Mouse (Mus musculus): ENCODE results near the gene Cpne5.
"Not testable (repeated sequence)": the region's sequence is repeated elsewhere in the genome, so short reads cannot be mapped to it uniquely, and the experiment has no call there.

Gene Cpne5

DNA sequence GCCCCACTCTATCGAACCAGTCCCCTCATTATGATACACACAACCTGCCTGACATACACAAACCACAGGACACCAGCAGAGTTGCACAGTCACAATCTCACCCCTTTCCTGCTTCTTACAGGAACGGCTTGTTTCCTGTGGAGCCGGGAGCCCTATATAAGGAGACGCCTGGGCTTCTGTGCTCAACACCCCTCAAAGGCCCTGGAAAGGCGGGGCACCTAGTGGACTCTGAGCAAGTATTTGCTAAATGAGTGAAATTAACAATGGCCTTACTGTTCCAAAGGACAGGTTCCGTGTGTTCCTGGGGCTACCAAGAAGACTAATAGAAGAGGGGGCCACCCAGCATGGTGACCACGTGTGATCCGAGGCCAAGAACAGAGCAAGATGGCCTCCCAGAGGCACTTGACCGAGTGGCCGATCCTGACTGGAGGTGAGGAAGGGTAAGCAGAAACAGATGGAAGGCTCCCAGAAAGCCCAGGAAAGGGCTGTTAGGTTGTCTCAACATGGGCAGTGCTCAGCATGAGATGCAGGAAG is 20.1 kb upstream of the Cpne5 start:
- in situ Hi-C loops (cut with MboI; ENCODE audit: low sequenced_read_pairs) = loop anchor here (5.0 kb wide), 1 partner anchor 114 kb away; no protein-coding TSS in a partner anchor

DNA sequence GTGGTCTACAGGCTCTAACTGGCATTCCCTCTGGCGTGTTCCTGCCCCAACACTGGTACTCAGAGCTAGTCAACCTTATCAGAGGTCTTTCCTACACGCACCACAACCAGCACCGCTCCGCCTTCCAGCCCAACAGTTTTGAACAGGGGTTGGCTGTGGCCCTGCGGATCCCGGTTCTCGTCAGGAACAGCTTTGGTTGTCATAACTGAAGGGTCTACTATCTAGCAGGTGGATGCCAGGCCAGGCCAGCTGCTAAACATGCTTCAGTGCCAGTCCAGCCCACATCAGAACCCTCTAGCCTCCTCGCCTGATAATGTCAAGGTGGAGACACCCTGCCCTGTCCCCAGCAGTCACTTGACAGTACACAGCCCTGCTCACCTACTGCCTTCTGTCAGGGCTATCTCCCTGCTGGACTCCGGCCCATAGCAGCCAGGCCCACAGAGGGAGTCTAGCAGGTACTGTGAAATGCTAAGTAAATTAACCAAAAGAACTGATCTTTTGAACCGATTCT is 19.1 kb upstream of the Cpne5 start:
- in situ Hi-C loops (cut with MboI; ENCODE audit: low sequenced_read_pairs) = loop anchor here (5.0 kb wide), 1 partner anchor 115 kb away; no protein-coding TSS in a partner anchor

- in situ Hi-C loops (cut with MboI; ENCODE audit: low sequenced_read_pairs) = loop anchor here (5.0 kb wide), 1 partner anchor 116 kb away; no protein-coding TSS in a partner anchor
Measured at GRCm38 (mm10) chr17:29256507-29256906, 18.5 kb upstream of the Cpne5 start.

DNA sequence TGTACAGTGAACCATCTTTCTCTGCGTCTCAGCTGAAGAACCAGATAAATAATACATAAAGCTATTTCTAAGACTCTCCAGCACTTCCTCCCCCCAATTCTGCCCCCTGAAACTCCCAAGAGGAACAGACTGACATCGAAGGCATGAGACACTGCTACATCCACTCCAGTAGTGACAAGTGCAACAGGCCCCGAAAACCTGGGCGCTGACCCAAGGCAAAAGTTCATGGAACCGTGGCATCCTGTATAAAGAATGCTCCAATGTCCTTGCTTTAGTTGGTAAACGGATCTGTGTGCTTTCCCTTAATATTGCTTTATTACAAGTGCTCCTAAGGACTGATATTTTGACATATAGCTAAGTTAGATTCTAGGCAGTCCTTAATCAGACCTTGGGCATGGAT is 16.8 kb upstream of the Cpne5 start:
- in situ Hi-C loops (cut with MboI; ENCODE audit: low sequenced_read_pairs) = loop anchor here (5.0 kb wide), 1 partner anchor 118 kb away; no protein-coding TSS in a partner anchor

DNA sequence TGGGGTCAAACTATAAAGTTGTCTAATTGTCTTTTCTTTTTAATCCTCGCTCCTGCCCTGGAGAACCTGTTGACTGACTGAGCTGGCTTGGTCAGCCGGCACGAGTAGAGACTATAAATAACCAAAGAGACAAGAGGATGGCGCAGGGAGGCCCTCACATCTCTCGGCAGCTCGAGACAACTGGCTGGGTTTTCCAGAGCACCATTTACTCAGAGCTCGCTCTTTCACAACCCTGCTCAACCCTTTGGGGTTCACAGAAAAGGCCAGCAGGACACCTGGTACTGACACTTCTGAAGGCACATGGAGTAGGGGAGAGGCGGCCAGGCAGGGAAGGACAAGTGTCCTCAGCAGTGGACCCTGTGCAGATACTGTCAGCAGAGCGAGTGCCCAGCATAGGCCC is 15.7 kb upstream of the Cpne5 start:
- in situ Hi-C loops (cut with MboI; ENCODE audit: low sequenced_read_pairs) = no loop called here

DNA sequence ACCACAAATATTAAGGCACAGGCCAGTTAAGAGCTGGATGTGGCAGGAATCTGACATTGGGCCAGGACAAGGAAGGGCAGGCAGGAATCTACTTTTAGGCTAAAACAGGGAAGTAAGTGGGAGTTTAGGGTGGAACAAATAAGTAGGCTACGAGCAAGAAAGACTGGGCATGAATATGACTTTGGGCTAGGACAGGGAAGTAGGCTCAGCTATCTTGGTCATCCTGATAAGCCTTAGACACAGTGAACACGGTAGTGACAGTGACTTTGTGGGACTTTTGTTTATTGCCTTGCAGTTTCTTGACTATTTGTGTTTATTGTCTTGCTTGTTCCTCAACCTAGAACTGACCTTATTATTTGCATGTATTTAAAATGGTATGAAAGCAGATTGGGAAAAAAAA is 15.3 kb upstream of the Cpne5 start:
- in situ Hi-C loops (cut with MboI; ENCODE audit: low sequenced_read_pairs) = no loop called here

DNA sequence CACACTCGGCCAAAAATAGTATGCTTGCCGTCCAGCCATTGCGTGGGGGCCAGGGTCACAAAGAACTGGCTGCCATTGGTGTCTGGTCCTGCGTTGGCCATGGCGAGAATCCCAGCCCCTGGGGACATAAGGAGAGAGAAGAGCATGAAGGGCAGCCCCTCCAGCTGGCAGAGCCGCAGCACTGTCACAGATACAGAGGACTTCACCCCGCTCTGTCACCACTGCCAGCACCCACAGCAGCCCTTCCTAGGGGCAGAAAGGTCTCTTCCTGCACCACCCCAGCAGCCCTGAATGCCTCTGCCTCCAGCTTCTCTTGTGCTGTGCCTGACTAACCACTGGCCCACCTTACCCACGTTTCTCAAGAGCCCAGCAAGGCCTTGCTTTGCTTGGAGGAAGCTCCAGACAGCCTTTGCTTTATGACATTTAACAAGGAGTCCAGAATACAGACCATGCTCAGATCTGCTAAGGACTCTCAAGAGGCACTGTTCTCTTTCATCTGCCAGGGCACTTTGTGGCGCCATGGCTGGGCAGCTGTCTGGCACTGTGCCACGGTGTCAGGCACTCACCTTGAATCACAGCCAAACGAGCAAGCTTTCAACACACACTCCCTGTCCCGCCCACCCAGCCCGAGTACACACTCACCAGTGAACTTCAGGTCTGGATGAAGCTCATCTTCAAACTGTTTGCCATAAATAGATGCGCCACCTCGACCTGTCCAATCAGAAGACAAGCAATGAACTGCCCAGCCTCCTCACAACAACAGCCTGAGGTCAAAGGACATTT is 13.8 kb upstream of the Cpne5 start:
- in situ Hi-C loops (cut with MboI; ENCODE audit: low sequenced_read_pairs) = no loop called here

DNA sequence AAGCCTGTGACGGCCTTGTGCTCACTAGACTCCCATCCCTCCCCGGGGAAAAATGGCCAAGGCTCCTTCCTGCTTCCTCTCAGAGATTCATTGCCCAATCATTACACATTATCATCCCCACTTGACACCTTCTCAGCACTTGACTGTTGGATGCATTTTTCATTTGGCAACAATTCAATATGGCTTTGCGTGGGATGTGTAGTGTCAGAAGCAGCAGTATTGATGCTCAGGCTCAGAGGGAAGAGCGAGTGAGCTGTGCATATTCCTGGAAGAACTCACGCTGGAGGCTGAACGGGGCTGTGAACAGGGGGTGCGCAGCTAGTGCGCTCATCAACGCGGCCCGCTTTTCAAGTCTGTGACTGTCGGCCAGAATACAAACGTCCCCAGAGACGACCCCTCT is 13.0 kb upstream of the Cpne5 start:
- in situ Hi-C loops (cut with MboI; ENCODE audit: low sequenced_read_pairs) = not testable (repeated sequence)

GRCm38 (mm10) chr17:29249512-29249911 is 11.5 kb upstream of the Cpne5 start:
- in situ Hi-C loops (cut with MboI; ENCODE audit: low sequenced_read_pairs) = loop anchor here (5.0 to 10.0 kb wide), 2 partner anchors 72 to 205 kb away; no protein-coding TSS in a partner anchor

GRCm38 (mm10) chr17:29247881-29248280 is 9.9 kb upstream of the Cpne5 start:
- in situ Hi-C loops (cut with MboI; ENCODE audit: low sequenced_read_pairs) = loop anchor here (5.0 to 10.0 kb wide), 2 partner anchors 71 to 203 kb away; no protein-coding TSS in a partner anchor

DNA sequence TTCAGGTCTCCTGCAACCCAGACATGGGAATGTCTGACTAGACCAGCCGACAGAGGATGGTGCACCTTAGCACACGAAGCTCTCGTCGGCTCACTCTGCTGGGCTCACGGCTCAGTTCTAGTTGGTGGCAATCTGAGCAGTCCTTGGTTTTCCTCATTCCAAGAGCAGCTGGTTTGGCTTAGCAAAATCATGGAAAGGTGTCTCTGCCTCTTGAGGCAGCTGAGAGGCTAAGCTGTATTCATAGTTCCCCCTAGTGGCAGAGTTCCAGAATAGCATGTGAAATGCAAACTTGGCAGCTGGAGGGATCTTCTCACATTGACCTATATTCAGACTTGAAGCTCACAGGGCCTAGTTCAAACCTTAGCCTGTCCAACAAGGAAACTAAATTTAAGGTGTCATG is 8.6 kb upstream of the Cpne5 start:
- in situ Hi-C loops (cut with MboI; ENCODE audit: low sequenced_read_pairs) = loop anchor here (5.0 to 10.0 kb wide), 2 partner anchors 69 to 202 kb away; no protein-coding TSS in a partner anchor

- in situ Hi-C loops (cut with MboI; ENCODE audit: low sequenced_read_pairs) = loop anchor here (5.0 to 10.0 kb wide), 2 partner anchors 68 to 201 kb away; no protein-coding TSS in a partner anchor
Measured at GRCm38 (mm10) chr17:29245725-29246124, 7.8 kb upstream of the Cpne5 start.

DNA sequence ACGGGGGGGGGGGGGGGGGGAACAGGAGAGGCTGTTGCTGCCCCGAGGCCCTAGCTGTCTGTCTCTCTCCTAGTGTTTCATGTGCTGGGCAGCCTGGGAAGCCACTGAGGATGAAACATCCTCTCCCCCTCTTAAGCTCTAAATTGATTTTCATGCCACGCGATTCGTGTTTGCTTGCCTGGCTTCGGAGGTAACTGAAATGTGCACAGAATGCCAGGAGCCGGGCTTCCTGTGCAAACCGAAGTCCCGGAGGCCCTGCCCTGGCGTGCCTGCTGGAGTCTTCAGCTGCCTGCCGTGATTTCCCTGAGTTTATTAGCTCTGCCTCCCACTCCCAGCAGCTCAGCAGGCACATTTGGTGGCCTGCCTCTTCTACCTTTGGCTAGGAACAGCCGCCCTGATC is 6.9 kb upstream of the Cpne5 start:
- in situ Hi-C loops (cut with MboI; ENCODE audit: low sequenced_read_pairs) = loop anchor here (5.0 to 10.0 kb wide), 2 partner anchors 68 to 200 kb away; no protein-coding TSS in a partner anchor

GRCm38 (mm10) chr17:29238421-29238945 is 516 bp upstream of the Cpne5 start:
- in situ Hi-C loops (cut with MboI; ENCODE audit: low sequenced_read_pairs) = no loop called here

DNA sequence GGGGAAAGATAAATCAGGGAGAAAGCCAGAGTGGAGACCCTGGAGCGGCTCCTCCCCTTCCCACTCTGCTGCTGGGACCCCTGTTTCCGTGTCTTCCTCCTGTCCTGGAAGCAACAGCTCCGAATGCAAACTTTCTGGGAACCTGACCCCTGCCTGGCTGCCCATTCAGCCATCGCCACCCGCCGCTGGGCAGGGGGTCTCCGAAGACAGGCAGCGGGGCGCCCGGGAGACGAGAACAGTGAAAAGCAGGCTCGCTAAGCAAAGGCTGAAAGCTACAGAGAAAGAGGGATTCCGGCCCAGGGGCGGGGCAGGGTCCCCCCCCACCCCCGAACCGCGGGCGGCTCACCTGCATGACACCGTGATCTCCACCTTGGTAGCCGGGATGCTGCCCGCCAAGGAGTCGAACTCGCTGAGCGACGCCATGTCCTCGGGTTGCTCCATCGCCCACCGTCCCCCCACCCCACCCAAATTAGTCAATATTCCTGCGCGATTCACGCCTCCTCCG is 648 bp downstream of the Cpne5 start:
- in situ Hi-C loops (cut with MboI; ENCODE audit: low sequenced_read_pairs) = no loop called here

DNA sequence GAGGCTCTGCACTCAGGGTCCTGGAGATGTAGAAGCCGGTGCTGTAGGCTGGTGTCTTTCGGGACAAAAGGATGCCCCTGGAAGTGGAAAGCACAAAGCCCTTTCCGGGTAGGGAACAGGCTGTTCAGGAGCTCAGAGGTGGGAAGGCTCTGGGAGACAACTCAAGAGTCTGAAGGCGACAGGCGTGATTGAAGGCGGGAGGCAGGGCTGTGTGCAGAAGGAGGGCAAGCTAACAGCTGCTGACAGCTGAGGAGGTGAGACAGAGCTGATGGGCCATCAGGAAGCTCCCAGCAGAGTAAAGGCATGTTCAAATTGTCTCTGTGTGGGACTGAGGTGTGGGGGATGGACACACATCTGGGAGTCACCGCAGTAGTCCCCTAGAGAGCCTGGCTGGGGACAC is 1.9 kb downstream of the Cpne5 start:
- in situ Hi-C loops (cut with MboI; ENCODE audit: low sequenced_read_pairs) = no loop called here

DNA sequence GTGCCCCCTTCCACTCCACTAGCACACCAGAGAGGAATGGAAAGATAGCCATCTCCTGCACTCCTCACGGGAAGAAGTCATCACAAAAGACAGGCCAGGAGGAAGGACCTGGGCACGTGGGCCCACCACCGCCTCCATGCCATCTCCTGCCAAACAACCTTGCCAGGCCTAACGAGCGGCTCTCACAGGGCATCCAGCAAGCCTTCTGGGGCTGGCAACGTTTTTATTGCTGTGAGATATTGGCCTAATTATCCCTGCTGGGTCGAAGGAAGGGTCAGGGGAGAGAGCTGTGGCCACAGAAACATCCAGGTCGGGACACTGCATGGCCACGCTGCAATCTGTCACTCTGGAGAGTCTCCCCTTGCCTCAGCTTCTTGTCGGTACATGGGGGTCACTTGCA is 6.9 kb downstream of the Cpne5 start:
- in situ Hi-C loops (cut with MboI; ENCODE audit: low sequenced_read_pairs) = no loop called here

- in situ Hi-C loops (cut with MboI; ENCODE audit: low sequenced_read_pairs) = no loop called here
Measured at GRCm38 (mm10) chr17:29220631-29221030, 17.3 kb downstream of the Cpne5 start.

DNA sequence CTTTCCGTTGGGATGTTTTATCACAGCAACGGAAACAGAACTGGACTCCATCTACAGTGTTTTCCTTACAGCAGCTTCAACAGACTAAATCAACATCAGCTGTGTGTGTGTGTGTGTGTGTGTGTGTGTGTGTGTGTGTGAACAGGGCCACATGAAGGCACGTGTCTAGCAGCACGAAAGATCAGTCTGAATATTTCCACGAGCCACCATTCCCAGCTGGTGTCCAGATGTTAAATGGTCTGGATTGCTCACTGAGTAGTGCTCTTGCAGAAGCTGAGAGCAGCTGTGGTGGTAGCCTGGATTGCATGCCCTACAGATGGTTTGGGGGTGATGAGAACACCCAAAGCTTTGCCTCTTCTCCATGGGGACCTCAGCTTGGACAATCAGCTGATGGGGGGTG is 19.9 kb downstream of the Cpne5 start:
- in situ Hi-C loops (cut with MboI; ENCODE audit: low sequenced_read_pairs) = no loop called here

DNA sequence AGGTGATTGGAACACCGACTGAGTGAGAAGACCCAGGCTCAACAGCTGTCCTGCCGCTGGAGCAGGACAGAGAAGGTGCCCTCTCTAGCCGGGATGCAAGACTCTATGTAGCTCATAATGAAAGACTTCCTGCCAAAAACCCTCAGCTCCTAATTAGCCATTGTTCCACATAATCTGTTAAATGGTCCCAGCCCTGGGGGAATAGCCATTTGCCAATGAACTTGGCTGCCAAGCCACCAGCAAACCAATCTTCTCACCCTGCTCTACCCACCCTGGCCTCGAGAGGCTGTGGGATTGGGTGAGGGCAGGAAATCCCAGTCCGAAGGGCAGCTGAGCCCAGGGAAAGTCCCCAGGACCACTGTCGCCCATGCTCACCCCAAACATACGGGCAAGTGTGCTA is 21.9 kb downstream of the Cpne5 start:
- in situ Hi-C loops (cut with MboI; ENCODE audit: low sequenced_read_pairs) = no loop called here

- in situ Hi-C loops (cut with MboI; ENCODE audit: low sequenced_read_pairs) = no loop called here
Measured at GRCm38 (mm10) chr17:29214655-29215054, 23.3 kb downstream of the Cpne5 start.

- in situ Hi-C loops (cut with MboI; ENCODE audit: low sequenced_read_pairs) = no loop called here
Measured at GRCm38 (mm10) chr17:29214193-29214456, 23.8 kb downstream of the Cpne5 start.

All from CH12F3 (cell line).